Mouse (Mus musculus): ENCODE results near the gene Kcnh1. TPM values are rescaled to one million over a fixed set of nuclear protein-coding genes. Genes with fewer than 3 reads are reported as not detected.

The Kcnh1 gene
- polyA plus RNA-seq, 1 experiment: 0.01 TPM

- H3K79me2 ChIP-seq (ENCODE audit: control insufficient read depth, insufficient read depth): no peaks in the 10 kb centered on the region
- H3K27me3 ChIP-seq (ENCODE audit: control insufficient read depth, insufficient read depth, insufficient read length): no peaks in the 10 kb centered on the region
- no peak overlapping the region for H3ac ChIP-seq (ENCODE audit: control insufficient read depth, insufficient read length)
- H3K4me3 ChIP-seq: no peak overlapping the region
- H3K36me3 ChIP-seq (ENCODE audit: control insufficient read depth, insufficient read depth): no peaks in the 10 kb centered on the region
- TF ChIP-seq MYOD1 (IDR thresholded peaks at IDR 0.05; ENCODE audit: control insufficient read depth in 1 of 3, insufficient read length in 2 of 3, low read depth in 2 of 3) (no peak), TCF3 (IDR thresholded peaks at IDR 0.05; ENCODE audit: insufficient read length, low read depth) (no peak), USF1 (IDR thresholded peaks at IDR 0.05; ENCODE audit: low read depth) (no peak), CEBPB (IDR thresholded peaks at IDR 0.05; ENCODE audit: insufficient read depth, poor library complexity, severe bottlenecking) (no peak), REST (IDR thresholded peaks at IDR 0.05; ENCODE audit: insufficient read depth, insufficient read length) (no peak), SRF (IDR thresholded peaks at IDR 0.05; ENCODE audit: control insufficient read depth, insufficient read length, low read depth) (no peak), POLR2AphosphoS2 (IDR thresholded peaks at IDR 0.05; ENCODE audit: insufficient read length, low read depth) (no peak), POLR2A (IDR thresholded peaks at IDR 0.05; ENCODE audit: insufficient read length, low read depth) (no peak), MAX (IDR thresholded peaks at IDR 0.05; ENCODE audit: low read depth) (no peak), TCF12 (IDR thresholded peaks at IDR 0.05; ENCODE audit: insufficient read depth, poor library complexity, severe bottlenecking) (no peak), MYOG (IDR thresholded peaks at IDR 0.05; ENCODE audit: control insufficient read depth in 1 of 3, insufficient read depth in 1 of 3, insufficient read length in 2 of 3, low read depth in 2 of 3) (no peak), E2F4 (IDR thresholded peaks at IDR 0.05; ENCODE audit: insufficient read depth) (no peak)
- no peak overlapping the region for H3K4me2 ChIP-seq (ENCODE audit: low read depth)
These were observed 210.4 kb downstream of the Kcnh1 start for GRCm38 (mm10) chr1:192400991-192401390.

GRCm38 (mm10) chr1:192402911-192403704 lies 212.5 kb downstream of the Kcnh1 start:
- Histone ChIP-seq H3K27me3 (ENCODE audit: control insufficient read depth, insufficient read depth, insufficient read length) (no peaks in the 10 kb centered on the region), H3K4me2 (ENCODE audit: low read depth) (no peak overlapping the region), H3ac (ENCODE audit: control insufficient read depth, insufficient read length) (no peak overlapping the region), H3K4me3 (no peak overlapping the region), H3K79me2 (ENCODE audit: control insufficient read depth, insufficient read depth) (no peaks in the 10 kb centered on the region), H3K36me3 (ENCODE audit: control insufficient read depth, insufficient read depth) (no peaks in the 10 kb centered on the region)
- TF ChIP-seq CEBPB (IDR thresholded peaks at IDR 0.05; ENCODE audit: insufficient read depth, poor library complexity, severe bottlenecking) (no peak), E2F4 (IDR thresholded peaks at IDR 0.05; ENCODE audit: insufficient read depth) (no peak), SRF (IDR thresholded peaks at IDR 0.05; ENCODE audit: control insufficient read depth, insufficient read length, low read depth) (no peak), POLR2AphosphoS2 (IDR thresholded peaks at IDR 0.05; ENCODE audit: insufficient read length, low read depth) (no peak), POLR2A (IDR thresholded peaks at IDR 0.05; ENCODE audit: insufficient read length, low read depth) (no peak), TCF3 (IDR thresholded peaks at IDR 0.05; ENCODE audit: insufficient read length, low read depth) (no peak), REST (IDR thresholded peaks at IDR 0.05; ENCODE audit: insufficient read depth, insufficient read length) (no peak), MYOD1 (IDR thresholded peaks at IDR 0.05; ENCODE audit: control insufficient read depth in 1 of 3, insufficient read length in 2 of 3, low read depth in 2 of 3) (no peak)

GRCm38 (mm10) chr1:192405136-192405535 lies 214.6 kb downstream of the Kcnh1 start:
- Histone ChIP-seq H3ac (ENCODE audit: control insufficient read depth, insufficient read length) (no peak overlapping the region), H3K36me3 (ENCODE audit: control insufficient read depth, insufficient read depth) (no peaks in the 10 kb centered on the region), H3K4me2 (ENCODE audit: low read depth) (no peak overlapping the region), H3K4me3 (no peak overlapping the region), H3K79me2 (ENCODE audit: control insufficient read depth, insufficient read depth) (no peaks in the 10 kb centered on the region), H3K27me3 (ENCODE audit: control insufficient read depth, insufficient read depth, insufficient read length) (no peaks in the 10 kb centered on the region)
- TF ChIP-seq MYOG (IDR thresholded peaks at IDR 0.05; ENCODE audit: control insufficient read depth in 1 of 3, insufficient read depth in 1 of 3, insufficient read length in 2 of 3, low read depth in 2 of 3) (no peak), MYOD1 (IDR thresholded peaks at IDR 0.05; ENCODE audit: control insufficient read depth in 1 of 3, insufficient read length in 2 of 3, low read depth in 2 of 3) (no peak), MAX (IDR thresholded peaks at IDR 0.05; ENCODE audit: low read depth) (no peak), TCF12 (IDR thresholded peaks at IDR 0.05; ENCODE audit: insufficient read depth, poor library complexity, severe bottlenecking) (no peak), REST (IDR thresholded peaks at IDR 0.05; ENCODE audit: insufficient read depth, insufficient read length) (no peak), POLR2AphosphoS2 (IDR thresholded peaks at IDR 0.05; ENCODE audit: insufficient read length, low read depth) (no peak), POLR2A (IDR thresholded peaks at IDR 0.05; ENCODE audit: insufficient read length, low read depth) (no peak), CEBPB (IDR thresholded peaks at IDR 0.05; ENCODE audit: insufficient read depth, poor library complexity, severe bottlenecking) (no peak), USF1 (IDR thresholded peaks at IDR 0.05; ENCODE audit: low read depth) (no peak), E2F4 (IDR thresholded peaks at IDR 0.05; ENCODE audit: insufficient read depth) (no peak), TCF3 (IDR thresholded peaks at IDR 0.05; ENCODE audit: insufficient read length, low read depth) (no peak), SRF (IDR thresholded peaks at IDR 0.05; ENCODE audit: control insufficient read depth, insufficient read length, low read depth) (no peak)

GRCm38 (mm10) chr1:192406589-192406988 lies 216.0 kb downstream of the Kcnh1 start:
- H3ac ChIP-seq (ENCODE audit: control insufficient read depth, insufficient read length): no peak overlapping the region
- no peak overlapping the region for H3K4me3 ChIP-seq
- TF ChIP-seq TCF3 (IDR thresholded peaks at IDR 0.05; ENCODE audit: insufficient read length, low read depth): no peak
- TF ChIP-seq REST (IDR thresholded peaks at IDR 0.05; ENCODE audit: insufficient read depth, insufficient read length): no peak
- no peak for TF ChIP-seq MYOG (IDR thresholded peaks at IDR 0.05; ENCODE audit: control insufficient read depth in 1 of 3, insufficient read depth in 1 of 3, insufficient read length in 2 of 3, low read depth in 2 of 3)
- no peak for TF ChIP-seq CEBPB (IDR thresholded peaks at IDR 0.05; ENCODE audit: insufficient read depth, poor library complexity, severe bottlenecking)
- no peak for TF ChIP-seq TCF12 (IDR thresholded peaks at IDR 0.05; ENCODE audit: insufficient read depth, poor library complexity, severe bottlenecking)
- TF ChIP-seq MAX (IDR thresholded peaks at IDR 0.05; ENCODE audit: low read depth): no peak
- no peak for TF ChIP-seq USF1 (IDR thresholded peaks at IDR 0.05; ENCODE audit: low read depth)
- no peak for TF ChIP-seq POLR2A (IDR thresholded peaks at IDR 0.05; ENCODE audit: insufficient read length, low read depth)
- TF ChIP-seq SRF (IDR thresholded peaks at IDR 0.05; ENCODE audit: control insufficient read depth, insufficient read length, low read depth): no peak
- no peak for TF ChIP-seq E2F4 (IDR thresholded peaks at IDR 0.05; ENCODE audit: insufficient read depth)
- no peak for TF ChIP-seq POLR2AphosphoS2 (IDR thresholded peaks at IDR 0.05; ENCODE audit: insufficient read length, low read depth)
- no peak for TF ChIP-seq MYOD1 (IDR thresholded peaks at IDR 0.05; ENCODE audit: control insufficient read depth in 1 of 3, insufficient read length in 2 of 3, low read depth in 2 of 3)
- H3K27me3 ChIP-seq (ENCODE audit: control insufficient read depth, insufficient read depth, insufficient read length): no peaks in the 10 kb centered on the region
- no peaks in the 10 kb centered on the region for H3K36me3 ChIP-seq (ENCODE audit: control insufficient read depth, insufficient read depth)
- no peaks in the 10 kb centered on the region for H3K79me2 ChIP-seq (ENCODE audit: control insufficient read depth, insufficient read depth)
- no peak overlapping the region for H3K4me2 ChIP-seq (ENCODE audit: low read depth)
